Mouse (Mus musculus) heart, adult 2 months (tissue): Measurements from ENCODE around the gene G2e3.

ENCODE experiments used
- CTCF ChIP-seq: fragments of 200-600 bp; IDR thresholded peaks from 2 replicates; pipeline ENCODE4 v1.8.1; 2022; ENCODE audit warnings: antibody characterized with exemption, mild to moderate bottlenecking, moderate library complexity
- EP300 ChIP-seq: fragments of 200-500 bp; IDR thresholded peaks from 2 replicates; pipeline ENCODE4 v1.6.1; 2011; ENCODE audit warnings: low read depth, low read length, control low read depth; ENCODE audit not compliant: insufficient read depth
- POLR2A ChIP-seq: fragments of 200-500 bp; IDR thresholded peaks from 2 replicates; pipeline ENCODE4 v1.6.1; 2011; ENCODE audit warnings: mild to moderate bottlenecking, low read depth, low read length, control low read depth; ENCODE audit not compliant: insufficient read depth

GRCm38 (mm10) chr12:51377003-51377887, 29.4 kb downstream of the G2e3 start, which contains the start of gene Scfd1:
- TF ChIP-seq CTCF, result no peak
- TF ChIP-seq EP300, result peak; percentile 42; the same call in 1 of the 2 replicates
- peak; percentile 86 for TF ChIP-seq POLR2A
